Mouse (Mus musculus) kidney, adult 18-20 months (tissue): ENCODE data around the gene Adgrg1.
A peak's percentile ranks its signal among the peaks of the same experiment; 100 is the strongest.
"Not testable (repeated sequence)": the region's sequence is repeated elsewhere in the genome, so short reads cannot be mapped to it uniquely, and the experiment has no call there.

Source experiments
- DNase-seq: peaks from one replicate; pipeline ENCODE4 v3.0.0; 2021

Adgrg1 gene

DNA sequence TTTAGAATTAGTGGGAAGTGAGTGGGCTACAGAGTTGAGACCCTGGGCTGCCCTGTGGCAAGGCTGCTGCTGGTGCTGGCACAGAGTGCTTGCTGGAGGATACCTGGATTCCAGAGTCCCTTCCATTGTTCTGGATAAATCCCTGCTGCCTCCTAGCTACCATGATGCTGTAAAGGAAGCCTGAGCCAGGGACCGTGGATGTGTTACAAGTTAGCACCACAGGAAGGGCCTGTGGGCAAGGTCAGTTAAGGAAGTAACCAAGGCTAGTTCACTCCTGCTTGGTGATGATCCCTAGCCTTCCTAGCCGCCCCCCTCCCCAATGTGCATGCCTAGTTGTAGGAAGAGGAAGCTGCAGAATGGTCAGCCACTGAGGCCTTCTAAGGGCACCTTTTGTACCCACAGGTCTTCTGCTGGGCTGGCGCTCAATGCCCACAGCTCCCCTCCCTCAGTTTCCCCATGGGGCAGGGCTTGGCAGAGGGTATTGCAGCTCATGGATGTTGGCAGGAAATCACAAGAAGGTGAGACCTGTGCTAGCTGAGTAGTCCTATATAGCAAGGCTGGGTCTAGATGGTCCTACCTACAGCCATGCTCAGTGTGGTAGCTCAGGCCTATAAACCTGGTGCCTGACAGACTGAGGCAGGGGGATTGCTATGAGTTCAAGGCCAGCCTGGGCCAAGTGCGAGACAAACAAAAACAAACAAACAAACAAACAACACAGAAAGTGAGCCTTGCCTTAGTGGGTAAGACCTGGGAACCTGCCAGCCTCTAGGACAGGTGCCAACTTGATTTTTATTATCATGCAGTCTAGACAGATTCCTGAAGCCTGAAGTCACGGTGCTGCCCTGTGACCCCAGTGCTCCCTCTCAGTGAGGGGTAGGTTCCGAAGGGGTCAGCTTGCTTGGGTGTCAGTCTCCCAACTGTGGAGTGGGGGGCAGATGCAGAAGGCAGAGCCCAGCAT, 22.6 kb downstream of the Adgrg1 start:
- DNase-seq, result peak; percentile 84

DNA sequence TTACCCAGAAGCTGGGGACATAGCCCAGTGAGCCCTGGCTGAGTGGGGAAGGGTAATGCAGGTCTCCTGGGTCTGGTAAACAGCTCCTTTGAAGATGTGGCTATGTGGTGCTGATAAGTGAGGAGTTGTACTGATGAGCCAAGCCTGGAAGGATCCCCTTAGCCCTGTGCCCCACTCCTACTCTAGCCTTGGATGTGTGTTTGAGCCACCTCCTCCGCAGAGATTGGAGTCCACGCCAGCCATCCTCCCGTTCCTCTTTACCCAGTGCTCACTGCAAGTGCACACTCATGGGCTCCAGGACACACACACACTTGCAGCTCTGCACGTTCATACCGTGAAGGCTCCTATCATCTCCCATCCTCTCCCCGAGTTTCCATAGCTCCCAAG, 23.3 kb downstream of the Adgrg1 start:
- no peak for DNase-seq

DNA sequence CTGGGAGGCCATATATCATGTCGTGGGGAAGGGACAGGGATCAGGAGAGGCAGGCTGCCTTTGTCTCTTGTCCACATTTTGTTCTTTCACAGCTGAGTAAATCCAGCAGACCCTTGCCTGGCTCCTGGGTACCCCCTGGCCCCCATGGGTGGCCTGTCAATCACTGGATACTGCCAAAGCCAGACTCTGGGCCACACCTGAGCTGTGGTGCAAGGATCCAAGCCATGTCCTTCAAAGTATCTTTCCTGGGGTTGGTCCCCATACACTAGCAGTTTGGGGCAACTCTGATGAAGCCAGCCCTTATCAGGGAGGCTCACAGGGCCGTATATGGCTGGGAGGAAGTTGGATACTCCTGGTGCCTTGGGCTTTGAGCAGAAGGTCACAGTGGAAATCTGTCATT, 23.9 kb downstream of the Adgrg1 start:
- DNase-seq, result peak; percentile 19

DNA sequence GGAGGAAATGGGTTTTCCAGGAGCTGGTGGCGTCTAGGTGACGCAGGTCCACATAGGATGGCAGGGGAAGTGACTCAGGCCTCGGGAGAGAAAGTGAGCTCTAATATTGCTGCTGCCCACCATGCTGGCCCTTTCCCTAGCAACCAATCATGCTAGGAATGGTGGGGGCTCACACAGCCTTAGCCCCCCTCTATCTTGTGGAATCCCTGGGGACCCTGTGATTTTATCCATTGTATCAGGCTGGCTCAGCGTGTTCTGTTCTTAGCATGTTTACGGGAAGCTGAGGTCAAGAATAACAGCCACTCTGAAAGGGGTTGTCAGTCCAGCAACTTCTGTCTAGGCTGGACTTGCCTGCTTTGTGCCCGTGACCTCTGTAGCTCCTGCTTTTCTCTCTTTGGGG, 24.5 kb downstream of the Adgrg1 start:
- peak; percentile 56 for DNase-seq

DNA sequence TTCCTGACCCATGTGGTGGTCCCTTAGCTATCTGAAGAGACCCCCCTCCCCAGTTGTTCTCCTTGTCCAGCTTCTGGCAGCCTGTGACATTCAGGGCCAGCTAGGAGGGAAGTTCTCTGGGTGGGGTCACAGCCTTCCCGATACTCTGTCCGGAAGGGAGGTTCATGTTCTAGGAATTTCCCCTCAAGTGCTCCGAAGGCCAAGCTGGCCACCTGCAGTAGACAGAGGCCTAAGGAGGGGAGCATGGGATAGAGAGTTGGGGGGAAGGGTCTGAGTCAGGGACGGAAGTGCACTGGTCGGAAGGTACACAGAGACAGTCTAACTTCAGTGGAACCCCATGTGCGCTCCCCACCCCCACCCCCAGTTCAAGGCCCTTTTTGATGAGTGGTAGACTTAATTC, 25.4 kb downstream of the Adgrg1 start:
- DNase-seq, result peak; percentile 53

DNA sequence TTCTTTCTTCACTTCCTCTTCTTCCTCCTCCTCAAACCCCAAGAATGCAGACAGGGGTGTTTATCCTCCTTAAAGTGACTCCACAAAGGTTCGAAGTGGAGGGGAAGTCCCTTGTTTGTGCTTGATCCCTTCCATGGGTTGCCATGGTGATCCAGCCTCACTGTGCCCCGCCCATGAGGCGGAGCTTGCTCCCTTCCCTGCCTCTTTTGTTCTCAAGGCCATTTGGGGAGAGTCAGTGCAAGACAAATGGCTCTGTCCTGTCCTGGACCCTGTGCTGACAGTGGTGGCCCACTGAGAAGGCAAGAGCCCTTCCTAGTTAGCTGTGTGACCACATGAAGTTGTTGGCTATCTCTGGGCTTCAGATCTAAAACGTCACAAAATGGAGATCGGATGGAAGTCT, 26.1 kb downstream of the Adgrg1 start:
- DNase-seq, result peak; percentile 70

DNA sequence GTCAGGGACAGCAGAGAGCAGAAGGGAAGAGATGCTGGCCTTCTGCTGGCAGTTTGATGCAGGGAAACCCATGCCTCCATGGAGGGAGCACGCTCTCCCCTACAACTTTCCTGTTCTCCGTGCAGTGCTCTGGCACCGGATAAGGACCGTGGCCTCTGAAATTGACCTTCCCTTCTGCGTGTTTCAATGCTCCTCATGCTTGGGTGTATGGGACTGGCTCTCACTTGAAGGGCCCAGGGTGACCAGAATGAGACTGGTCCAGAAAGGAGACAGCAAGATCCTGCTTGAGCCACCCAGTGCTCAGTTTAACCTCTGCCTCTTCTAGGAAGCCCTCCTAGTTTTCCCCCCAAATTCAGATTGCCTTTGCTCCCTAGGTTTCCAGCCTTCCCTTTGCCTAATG, 26.6 kb downstream of the Adgrg1 start:
- no peak for DNase-seq

DNA sequence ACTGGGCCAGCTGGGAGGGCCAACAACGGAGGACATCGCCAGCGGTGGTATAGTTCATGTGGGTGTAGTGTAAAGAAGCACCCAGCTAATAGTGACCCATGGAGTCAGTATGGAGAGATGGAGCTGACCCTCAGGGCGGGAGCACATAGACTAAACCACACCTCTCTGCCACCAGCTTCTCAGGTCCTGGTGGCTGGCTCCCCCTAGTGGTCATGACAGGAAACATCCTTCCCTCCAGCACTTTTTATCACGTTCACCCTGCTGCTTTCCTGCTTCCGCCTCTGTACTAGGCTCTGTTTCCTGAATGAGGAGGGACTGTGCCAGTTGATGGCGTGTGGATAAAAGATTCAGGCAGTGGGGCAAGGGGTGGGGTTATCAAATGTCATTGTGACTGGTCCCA, 27.1 kb downstream of the Adgrg1 start:
- peak; percentile 84 for DNase-seq

DNA sequence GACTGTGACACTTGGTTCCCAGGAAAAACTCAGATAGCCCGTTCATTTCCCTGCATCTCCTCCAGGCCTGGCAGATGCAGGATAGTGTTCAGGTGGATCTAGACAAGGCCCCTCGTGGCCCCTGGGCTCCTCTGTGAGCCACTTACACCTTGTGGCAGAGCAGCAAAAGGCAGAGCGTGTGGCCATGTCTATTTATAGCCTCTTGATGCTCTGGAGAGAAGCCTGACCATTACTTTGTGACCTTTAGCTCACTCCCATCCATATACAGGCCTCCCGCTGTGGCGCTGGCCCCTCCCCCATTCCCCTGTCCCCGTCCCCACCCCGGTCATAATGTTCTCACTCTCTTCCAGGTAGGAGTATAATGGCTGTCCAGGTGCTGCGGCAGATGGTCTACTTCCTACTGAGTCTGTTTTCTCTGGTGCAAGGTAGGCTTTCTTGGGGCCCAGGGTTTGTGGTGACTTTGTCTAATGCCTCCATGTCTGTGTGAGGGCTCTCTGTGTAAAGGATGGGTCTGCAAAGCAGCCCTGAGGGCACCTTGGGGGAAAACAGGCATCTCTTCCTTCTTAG, 27.6 kb downstream of the Adgrg1 start:
- no peak for DNase-seq

DNA sequence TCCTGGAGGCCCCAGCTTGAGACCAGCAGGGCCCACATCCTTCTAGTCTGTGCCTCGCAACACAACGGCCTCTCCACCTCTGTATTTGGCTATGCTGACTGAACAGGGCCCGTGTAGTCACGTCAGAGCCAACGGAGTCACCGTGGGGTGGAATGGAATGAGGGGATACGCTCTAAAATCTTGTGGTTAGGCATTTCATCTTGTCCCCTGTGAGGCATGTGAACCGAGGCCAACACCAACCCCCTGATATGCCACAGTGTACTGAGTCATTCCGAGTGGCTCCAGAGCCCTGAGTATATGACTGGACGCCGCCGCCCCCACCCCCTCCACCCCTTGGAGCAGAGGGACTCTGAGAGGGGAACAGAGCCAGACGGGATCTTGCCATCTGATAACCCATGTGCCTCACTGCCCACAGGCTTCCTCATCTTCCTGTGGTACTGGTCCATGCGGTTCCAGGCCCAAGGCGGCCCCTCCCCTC, 37.9 kb downstream of the Adgrg1 start:
- no peak for DNase-seq

DNA sequence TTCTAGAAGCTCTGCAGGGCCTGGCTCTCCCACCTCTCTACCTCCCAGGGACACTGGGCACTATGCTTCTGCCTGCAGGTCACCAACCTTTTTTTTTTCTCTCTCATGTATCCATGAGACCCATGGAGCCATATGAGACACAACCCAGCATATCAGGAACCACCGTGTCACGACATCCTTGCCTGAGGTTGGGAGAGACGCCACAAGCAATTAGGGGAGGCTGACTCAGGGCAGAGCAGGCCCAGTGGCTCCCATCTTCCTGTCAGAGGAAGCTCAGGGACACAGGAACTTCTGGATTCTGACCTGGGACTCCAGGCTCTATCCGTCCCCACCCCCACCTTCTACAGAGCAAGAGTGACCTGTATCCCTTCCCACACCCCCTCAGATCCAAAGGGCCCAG, 41.3 kb downstream of the Adgrg1 start:
- no peak for DNase-seq

DNA sequence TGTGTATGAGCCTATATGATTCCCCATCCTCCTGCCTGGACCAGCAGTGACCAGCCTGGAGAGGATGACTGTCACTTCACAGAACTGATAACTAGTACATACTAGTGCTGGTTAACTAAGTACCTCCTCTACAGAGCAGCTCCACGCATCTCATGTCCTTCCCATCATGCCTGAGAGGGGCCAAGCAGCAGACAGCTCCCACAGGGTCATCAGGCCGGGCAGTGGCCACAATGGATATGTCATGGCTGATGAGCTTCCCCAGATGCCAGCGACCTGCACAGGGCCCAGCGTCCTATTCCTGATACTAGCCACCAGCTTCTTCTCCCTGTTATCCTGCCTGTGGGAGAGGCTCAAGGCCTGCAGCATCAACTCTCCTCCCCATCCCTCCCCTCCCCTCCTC, 42.1 kb downstream of the Adgrg1 start:
- DNase-seq, result no peak

DNA sequence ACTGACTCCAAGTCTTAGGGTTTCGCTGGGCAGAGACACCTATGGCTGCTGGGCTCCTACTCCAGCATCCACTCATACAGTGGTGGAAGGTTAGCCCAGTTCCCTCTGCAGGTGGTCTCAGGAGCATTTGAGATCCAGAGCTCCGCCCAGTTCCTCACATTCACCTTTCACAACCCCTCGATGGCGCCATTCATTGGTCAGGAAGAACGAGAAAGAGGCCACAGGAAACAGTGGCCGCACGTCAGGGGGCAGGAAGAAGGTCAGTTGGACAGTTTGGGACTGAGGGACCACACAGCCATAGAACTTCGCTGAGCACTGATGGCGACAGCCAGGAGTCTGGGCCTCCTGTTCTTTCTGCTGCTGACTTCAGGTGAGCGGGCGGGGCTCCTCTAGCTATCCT, 42.9 kb downstream of the Adgrg1 start, which contains the start of gene Adgrg3:
Gene Adgrg3 (plus strand): TSS at position 242 of the 400 bp plus-strand sequence.
- DNase-seq, result no peak

DNA sequence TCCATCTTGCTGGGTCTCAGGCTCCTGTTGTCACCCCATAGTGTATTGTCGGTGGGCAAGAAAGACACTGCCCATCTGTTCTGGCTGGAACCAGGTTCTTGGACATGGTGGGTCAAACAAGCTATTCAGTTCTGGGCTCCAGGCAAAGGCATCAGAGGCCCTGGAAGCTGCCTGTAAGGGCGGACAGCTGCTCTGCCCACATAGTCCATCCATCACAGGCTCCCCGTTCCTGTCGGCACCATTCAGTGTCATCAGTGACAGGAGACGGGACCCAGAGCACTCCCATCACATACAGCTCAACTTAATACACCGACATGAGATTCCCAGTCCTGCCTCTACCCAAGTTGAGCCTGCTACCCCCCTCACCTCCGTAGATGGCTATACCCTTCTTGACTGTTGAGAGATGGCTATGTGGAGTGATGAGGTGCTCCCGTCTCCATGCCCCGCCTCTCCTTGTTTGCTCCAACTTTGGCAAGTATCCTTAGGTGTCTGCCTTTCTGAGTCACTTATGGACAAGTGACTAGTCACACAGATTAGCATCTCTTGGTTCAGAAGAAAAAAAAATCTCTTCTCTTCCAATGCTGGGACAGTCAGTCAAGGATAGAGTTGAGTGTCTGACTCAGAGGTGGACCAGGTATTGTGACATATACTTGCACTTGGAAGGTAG, 43.6 kb downstream of the Adgrg1 start:
- no peak for DNase-seq

DNA sequence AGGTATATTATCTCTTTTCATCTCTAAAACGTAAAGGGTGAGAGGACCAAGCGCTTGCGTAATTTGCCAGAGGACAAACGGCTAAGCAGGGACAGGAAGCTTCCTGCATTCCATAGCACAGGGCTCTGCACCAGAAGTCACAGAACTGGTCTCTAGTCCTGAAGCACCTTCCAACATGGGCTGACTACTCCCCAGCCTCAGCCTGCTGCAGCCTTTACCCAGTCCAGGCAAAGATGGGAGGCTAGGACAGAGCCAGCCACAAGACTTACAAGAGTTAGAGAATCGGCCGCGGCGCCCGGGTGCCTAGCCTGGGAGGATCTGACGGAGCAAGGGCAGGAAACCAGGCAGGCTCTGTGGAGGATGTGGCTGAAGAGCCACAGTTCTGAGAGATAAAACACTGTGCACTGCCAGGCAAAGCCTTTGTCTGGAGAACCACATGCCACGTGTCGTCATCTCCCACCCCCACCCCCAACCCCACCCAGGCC, 45.8 kb downstream of the Adgrg1 start:
- peak; percentile 48 for DNase-seq

DNA sequence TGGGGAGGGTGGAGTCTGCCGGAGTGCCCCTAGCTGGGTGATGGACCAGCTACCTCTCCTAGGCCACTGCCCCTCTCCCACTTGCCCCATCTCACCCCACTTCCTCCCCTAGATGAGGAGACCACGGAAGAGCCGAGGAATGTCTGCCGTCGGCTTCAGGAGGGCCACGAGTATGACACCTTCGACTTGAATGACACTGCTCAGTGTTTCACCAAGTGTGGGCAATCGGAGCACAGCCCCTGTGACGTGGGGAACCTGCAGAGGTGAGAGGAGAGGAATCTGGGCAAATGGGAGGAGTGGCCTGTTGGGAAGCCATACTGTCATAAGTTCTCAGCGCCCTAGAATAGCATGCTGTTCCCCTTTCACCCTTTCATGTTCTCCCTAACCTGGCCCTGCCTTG, 46.3 kb downstream of the Adgrg1 start:
- no peak for DNase-seq

DNA sequence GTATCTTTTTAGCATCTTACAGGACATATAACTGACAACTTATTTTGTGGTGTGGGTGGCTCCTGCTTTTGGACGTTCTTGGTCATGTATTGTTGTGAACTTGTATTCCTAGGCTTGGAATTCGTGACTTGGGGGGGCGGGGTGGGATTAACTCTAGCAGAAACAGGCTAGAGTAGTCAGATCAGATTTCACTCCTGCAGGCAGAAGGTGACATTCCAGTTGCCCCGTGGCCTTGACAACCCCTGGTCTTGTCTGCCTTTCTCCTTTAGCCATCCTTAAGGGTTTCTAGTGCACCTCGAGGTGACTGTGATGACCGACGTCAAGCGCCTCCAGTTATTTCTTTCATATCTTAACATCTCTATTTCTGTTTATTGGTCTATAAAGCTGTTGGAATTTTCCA, 48.6 kb downstream of the Adgrg1 start:
- DNase-seq, result no peak

DNA sequence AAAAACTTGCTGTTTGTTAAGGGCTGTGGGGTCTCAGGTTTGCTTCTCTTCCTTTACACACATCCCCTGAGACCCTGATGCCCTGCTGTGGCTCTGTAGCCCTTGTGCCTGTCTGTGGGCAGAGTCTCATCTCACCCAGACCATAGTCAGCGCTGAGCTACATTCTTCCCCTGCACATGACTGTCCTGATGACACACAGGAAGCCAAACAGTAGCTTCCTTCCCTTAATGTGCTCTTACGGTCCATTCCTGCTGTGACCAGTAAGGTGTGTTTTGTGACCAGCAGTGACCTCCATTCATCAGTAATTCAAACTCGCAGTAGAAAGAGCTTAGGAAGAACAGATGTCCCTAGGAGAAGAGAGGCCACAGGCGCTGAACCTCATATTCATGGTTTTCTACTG, 49.8 kb downstream of the Adgrg1 start:
- DNase-seq, result no peak

DNA sequence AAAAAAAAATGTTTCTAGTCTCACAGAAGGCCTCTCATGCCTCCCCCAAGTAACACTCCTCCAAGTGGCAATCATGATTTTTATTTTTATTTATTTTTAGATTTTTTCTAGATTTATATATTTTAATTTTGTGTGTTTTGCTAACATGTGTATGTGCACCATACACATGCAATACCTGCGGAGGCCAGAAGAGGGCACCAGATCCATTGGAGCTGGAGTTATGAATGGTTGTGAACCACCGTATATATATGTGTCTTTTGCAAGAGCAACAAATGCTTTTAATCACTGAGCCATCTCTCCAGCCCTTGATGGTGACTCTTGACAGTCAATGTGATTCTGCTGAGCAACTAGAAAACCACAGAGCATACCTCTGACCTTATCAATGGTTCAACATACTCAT, 50.9 kb downstream of the Adgrg1 start:
- peak; percentile 48 for DNase-seq

DNA sequence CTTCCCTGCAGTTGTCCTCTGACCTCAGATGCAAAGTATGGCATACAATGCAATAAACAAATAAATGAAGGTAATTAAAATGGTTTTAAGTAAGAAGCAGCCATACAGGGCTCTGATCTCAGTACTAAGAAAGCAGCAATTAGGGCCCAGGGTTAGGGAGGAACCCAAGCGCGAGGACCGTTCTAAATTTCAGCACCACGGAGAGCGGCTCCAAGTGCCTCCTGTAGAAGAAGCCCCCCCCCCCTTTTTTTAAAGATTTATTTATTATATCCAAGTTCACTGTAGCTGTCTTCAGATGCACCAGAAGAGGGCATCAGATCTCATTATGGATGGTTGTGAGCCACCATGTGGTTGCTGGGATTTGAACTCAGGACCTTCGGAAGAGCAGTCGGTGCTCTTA, 53.8 kb downstream of the Adgrg1 start:
- DNase-seq, result not testable (repeated sequence)

DNA sequence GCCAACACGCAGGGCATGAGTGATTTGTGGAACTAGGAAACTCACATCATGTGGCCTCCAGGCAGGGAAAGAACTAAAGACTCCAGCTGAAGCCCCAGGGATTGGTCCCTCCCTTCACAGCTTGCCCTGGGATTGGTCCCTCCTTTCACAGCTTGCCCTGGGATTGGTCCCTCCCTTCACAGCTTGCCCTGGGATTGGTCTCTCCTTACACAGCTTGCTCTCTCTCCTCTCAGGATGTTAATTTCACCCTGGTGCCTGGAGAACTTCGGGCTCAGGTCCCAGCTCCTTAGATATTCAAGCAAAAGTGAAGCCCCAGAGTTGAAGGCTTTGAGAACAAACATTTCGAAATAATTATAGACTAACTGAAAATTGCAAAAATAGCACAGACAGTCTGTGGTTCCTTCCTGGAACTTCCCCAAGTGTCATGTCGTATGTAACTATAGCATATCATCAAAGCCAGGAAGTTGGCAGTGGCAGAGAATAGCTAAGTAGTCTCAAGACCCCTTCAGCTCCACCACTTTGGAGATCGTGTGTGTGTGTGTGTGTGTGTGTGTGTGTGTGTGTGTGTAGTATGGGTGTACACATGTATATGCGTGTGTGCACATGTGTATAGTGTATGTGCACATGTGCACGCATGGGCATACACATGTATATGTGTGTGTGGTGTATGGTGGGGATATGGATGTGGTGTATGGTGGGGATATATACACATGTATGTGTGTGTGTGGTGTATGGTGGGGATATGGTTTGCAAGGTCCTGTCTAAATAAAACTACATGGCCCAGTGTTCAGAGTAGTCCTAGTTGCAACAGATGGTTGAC, 62.8 kb downstream of the Adgrg1 start:
- no peak for DNase-seq

DNA sequence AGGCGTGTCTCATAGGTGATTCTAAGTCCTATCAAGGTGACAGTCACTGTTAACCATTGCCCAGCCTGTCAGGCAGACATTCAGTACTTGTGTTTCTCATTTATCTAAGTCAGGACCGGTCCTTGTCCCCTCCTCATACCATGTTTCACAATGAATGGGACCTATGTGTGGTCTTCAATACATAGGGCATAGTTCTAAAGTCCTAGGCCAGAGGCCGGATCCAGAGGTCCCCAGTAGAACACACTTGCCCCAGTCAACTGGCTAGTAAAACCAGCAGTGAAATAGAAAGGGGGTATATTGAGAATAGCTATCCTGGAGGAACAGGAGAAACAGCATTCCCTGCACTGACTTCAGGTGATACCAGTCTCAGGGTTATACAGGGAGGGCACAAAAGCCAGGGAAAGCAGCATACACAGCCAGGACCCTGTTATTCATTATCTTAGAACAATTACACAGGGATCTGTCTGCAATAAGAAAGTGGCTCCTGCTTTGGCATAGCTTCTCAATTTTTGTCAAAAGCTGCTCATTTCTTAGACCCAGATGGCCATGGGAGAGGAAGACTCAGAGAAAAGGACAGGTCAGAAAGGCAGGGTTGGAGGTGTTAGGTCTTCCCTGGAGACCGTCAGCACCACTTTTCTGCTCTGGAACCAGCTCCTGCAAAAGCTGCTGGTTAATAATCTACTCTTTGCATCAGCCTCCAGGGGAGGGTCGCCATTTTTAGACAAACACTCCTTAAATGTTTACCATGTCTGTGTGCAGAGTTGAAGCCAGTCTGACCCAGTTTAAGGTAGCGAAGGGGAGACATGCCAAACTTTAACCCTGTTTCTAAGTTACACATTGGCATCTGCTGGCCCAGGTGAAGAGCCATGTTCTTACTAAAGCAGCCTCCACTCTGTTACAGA, 67.6 kb downstream of the Adgrg1 start:
- peak; percentile 49 for DNase-seq
